ENCODE assay signal across 11 mouse cellular contexts in genomic region chr15:84365675-84366381, GRCm38 (mm10). TPM values are rescaled to one million over a fixed set of nuclear protein-coding genes. Genes with fewer than 3 reads are reported as not detected.
DNase-seq lines count a peak whose midpoint lies in the region; ATAC-seq and TF ChIP-seq lines count a peak whose summit lies in the region.
"Had no signal": no experiment of that assay in that cellular context is flagged by ENCODE, and none has a peak within 500 bp of the region (broad histone marks: within the 10 kb centered on the region; RNA-seq: fewer than 3 reads in every experiment).

No protein-coding gene starts in this region.

- ATAC-seq in limb, embryonic 14.5 days (ENCODE audit: low FRiP score, low read depth): no peak
- ATAC-seq in forebrain, embryonic 16.5 days: no peak
- ATAC-seq: CD4-positive, CD25-positive, alpha-beta regulatory T cell, adult 4 months had no signal

- H3K27ac ChIP-seq in heart, adult 2 months: no peak overlapping the region
- no peak overlapping the region for H3K27ac ChIP-seq in limb, embryonic 14.5 days (replicated peaks; ENCODE audit: low read depth, low read length)
- no peak overlapping the region for H3K27ac ChIP-seq in limb, embryonic 10.5 days
- peak overlapping the region; percentile 28; the same call in 1 of the 2 replicates for H3K27ac ChIP-seq in forebrain, embryonic 16.5 days (ENCODE audit: low read length)
- H3K27ac ChIP-seq: midbrain, embryonic 12.5 days had no signal

- DNase-seq in heart, adult 11 months: peak; percentile 83
- DNase-seq in heart, adult 2 months: no peak
- peak; percentile 29 for DNase-seq in limb, embryonic 14.5 days (ENCODE audit: low spot score)
- no peak for DNase-seq in limb, embryonic 10.5 days (ENCODE audit: low spot score)
- peak; percentile 97 for DNase-seq in NIH3T3 (ENCODE audit: low read depth)
- DNase-seq in spleen, postnatal 14 days (ENCODE audit: low spot score in 2 of 2): no peak
- no peak for DNase-seq in thymus, postnatal 14 days

- TF ChIP-seq POLR2A in heart, adult 2 months (IDR thresholded peaks at IDR 0.05; ENCODE audit: insufficient read depth, low read depth, low read length): no peak
- TF ChIP-seq POLR2A in limb, embryonic 14.5 days (IDR thresholded peaks at IDR 0.05; ENCODE audit: borderline replicate concordance, extremely low read depth, insufficient read depth, insufficient read length): no peak

- H3K4me1 ChIP-seq in heart, adult 2 months (ENCODE audit: control insufficient read depth, insufficient read depth, low read length): no peaks in the 10 kb centered on the region
- H3K4me1 ChIP-seq in limb, embryonic 14.5 days (ENCODE audit: control insufficient read depth, insufficient read depth, low read length): peaks cover 5% of the 10 kb centered on the region; the same call in 1 of the 2 replicates
- peaks cover 4% of the 10 kb centered on the region; the same call in 1 of the 2 replicates for H3K4me1 ChIP-seq in limb, embryonic 10.5 days
- peaks cover 12% of the 10 kb centered on the region for H3K4me1 ChIP-seq in forebrain, embryonic 16.5 days (replicated peaks; ENCODE audit: control insufficient read depth, insufficient read depth, low read length)

- intact Hi-C loops in heart, adult 2 months (cut with DNase I): no loop called here

- no peak overlapping the region for H3K9ac ChIP-seq in heart, adult 2 months (ENCODE audit: low read depth, low read length)
- H3K9ac ChIP-seq in limb, embryonic 14.5 days (ENCODE audit: low read depth, low read length, severe bottlenecking): no peak overlapping the region
- no peak overlapping the region for H3K9ac ChIP-seq in forebrain, embryonic 16.5 days (replicated peaks; ENCODE audit: low read depth, low read length)
- H3K9ac ChIP-seq: heart, embryonic 12.5 days; midbrain, embryonic 12.5 days had no signal

- no peak overlapping the region for H3K4me2 ChIP-seq in limb, embryonic 14.5 days (replicated peaks; ENCODE audit: low read depth, low read length, severe bottlenecking)
- H3K4me2 ChIP-seq in forebrain, embryonic 16.5 days (ENCODE audit: low read length): no peak overlapping the region
- H3K4me2 ChIP-seq: heart, embryonic 12.5 days; midbrain, embryonic 12.5 days had no signal

- TF ChIP-seq EP300 in heart, adult 2 months (IDR thresholded peaks at IDR 0.05; ENCODE audit: insufficient read depth, low read depth, low read length): no peak

- H3K9me3 ChIP-seq in limb, embryonic 14.5 days (ENCODE audit: control insufficient read depth, low read length): no peaks in the 10 kb centered on the region
- H3K9me3 ChIP-seq in limb, embryonic 10.5 days (replicated peaks): no peaks in the 10 kb centered on the region
- no peaks in the 10 kb centered on the region for H3K9me3 ChIP-seq in forebrain, embryonic 16.5 days (ENCODE audit: control insufficient read depth, low read length)

- no peak overlapping the region for H3K4me3 ChIP-seq in heart, adult 2 months
- no peak overlapping the region for H3K4me3 ChIP-seq in limb, embryonic 14.5 days (replicated peaks; ENCODE audit: low read length)
- H3K4me3 ChIP-seq in limb, embryonic 10.5 days: no peak overlapping the region
- H3K4me3 ChIP-seq in forebrain, embryonic 16.5 days (replicated peaks; ENCODE audit: low read length): no peak overlapping the region
- H3K4me3 ChIP-seq: heart, embryonic 12.5 days; midbrain, embryonic 12.5 days had no signal

- WGBS in heart, adult 2 months: 65% methylated on average over 17 of the region's 17 CpGs
- 61% methylated on average over 17 of the region's 17 CpGs for WGBS in limb, embryonic 14.5 days
- 76% methylated on average over 17 of the region's 17 CpGs for WGBS in limb, embryonic 10.5 days
- WGBS in forebrain, embryonic 16.5 days: 63% methylated on average over 17 of the region's 17 CpGs

- H3K27me3 ChIP-seq in heart, adult 2 months (ENCODE audit: control insufficient read depth, insufficient read depth, low read length): no peaks in the 10 kb centered on the region
- H3K27me3 ChIP-seq in limb, embryonic 14.5 days (ENCODE audit: control insufficient read depth, insufficient read depth, low read length): no peaks in the 10 kb centered on the region
- H3K27me3 ChIP-seq in limb, embryonic 10.5 days (ENCODE audit: low read depth, poor library complexity, severe bottlenecking): no peaks in the 10 kb centered on the region
- no peaks in the 10 kb centered on the region for H3K27me3 ChIP-seq in forebrain, embryonic 16.5 days (replicated peaks; ENCODE audit: control insufficient read depth, insufficient read depth, low read length)
- H3K27me3 ChIP-seq: heart, embryonic 12.5 days; midbrain, embryonic 12.5 days had no signal

- no peaks in the 10 kb centered on the region for H3K36me3 ChIP-seq in heart, adult 2 months (ENCODE audit: control insufficient read depth, insufficient read depth, low read length)
- no peaks in the 10 kb centered on the region for H3K36me3 ChIP-seq in limb, embryonic 14.5 days (ENCODE audit: control insufficient read depth, insufficient read depth, low read length)
- H3K36me3 ChIP-seq in limb, embryonic 10.5 days: no peaks in the 10 kb centered on the region
- H3K36me3 ChIP-seq in forebrain, embryonic 16.5 days (ENCODE audit: control insufficient read depth, insufficient read depth): no peaks in the 10 kb centered on the region
- H3K36me3 ChIP-seq: heart, embryonic 12.5 days; midbrain, embryonic 12.5 days had no signal

- no peaks in the 10 kb centered on the region for H3K79me2 ChIP-seq in heart, adult 2 months (replicated peaks; ENCODE audit: control insufficient read depth, insufficient read depth, low read length)

- no peak for TF ChIP-seq CTCF in heart, adult 2 months (IDR thresholded peaks at IDR 0.05)

RNA-seq across cellular contexts. Expression of gene Parvg, which starts 42.0 kb away (rescaled TPM):
- 1 to 10 TPM; 1.9 to 2.5 TPM for total RNA-seq in heart, adult 2 months (2021)
- polyA plus RNA-seq in heart, adult 2 months (2012; rRNA removed): 1.3 and 1.5 TPM in 2 replicates
- polyA plus RNA-seq in limb, embryonic 14.5 days (2012; rRNA removed): 3.6 and 3.9 TPM in 2 replicates
- polyA plus RNA-seq in limb, embryonic 14.5 days (2014; fragmentation: Nextera tagmentation; extraction: Ambion mirVana): 2.5 and 2.8 TPM in 2 replicates
- 0.72 and 0.75 TPM in 2 replicates for polyA plus RNA-seq in limb, embryonic 10.5 days (2016; fragmentation: Nextera tagmentation; extraction: Ambion mirVana)
- 0.84 and 1.0 TPM in 2 replicates for polyA plus RNA-seq in forebrain, embryonic 16.5 days (2015; fragmentation: Nextera tagmentation; extraction: Ambion mirVana)

Comparison
In these comparisons a context has a peak if more than half of its experiments do, and no peak if none do; other contexts are left out.
1. DNase-seq: peak in heart, adult 11 months (single experiment), limb, embryonic 14.5 days (single experiment) and NIH3T3 (single experiment); none in heart, adult 2 months (0 of 2), limb, embryonic 10.5 days (single experiment), spleen, postnatal 14 days (0 of 2) and thymus, postnatal 14 days (single experiment).